Comparison of ENCODE assay signal across 9 mouse cellular contexts in the genomic region with DNA sequence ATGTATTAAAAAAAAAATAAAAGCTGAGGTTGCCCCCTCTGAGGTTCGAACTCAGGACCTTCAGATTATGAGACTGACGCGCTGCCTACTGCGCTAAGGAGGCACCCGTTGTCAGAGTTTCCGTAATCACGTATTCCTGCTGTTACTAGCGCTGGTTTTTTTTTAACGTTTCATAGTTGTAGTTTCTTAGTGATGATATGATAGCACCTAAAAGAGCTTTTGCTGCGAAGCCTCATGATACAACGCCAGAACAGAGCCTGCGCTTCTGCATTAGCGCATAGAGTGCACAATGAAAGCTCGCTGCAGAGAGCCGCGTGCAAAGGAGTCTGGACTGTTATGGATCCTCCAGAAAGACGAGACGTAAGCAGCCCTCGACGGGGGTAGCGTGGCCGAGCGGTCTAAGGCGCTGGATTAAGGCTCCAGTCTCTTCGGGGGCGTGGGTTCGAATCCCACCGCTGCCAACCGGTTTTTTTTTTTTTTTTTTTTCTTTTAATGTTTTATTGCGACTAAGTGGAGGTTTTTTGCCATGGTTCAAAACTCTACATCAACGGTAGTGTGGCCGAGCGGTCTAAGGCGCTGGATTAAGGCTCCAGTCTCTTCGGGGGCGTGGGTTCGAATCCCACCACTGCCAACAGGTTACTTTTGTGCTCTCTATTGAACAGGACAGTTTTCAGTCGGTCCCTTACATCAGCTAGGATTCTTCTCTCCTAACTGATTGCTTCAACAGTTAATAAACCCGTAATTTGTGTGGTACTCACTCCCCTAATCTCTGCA. TPM values are rescaled to one million over a fixed set of nuclear protein-coding genes. Genes with fewer than 3 reads are reported as not detected.
DNase-seq lines count a peak whose midpoint lies in the region; ATAC-seq and TF ChIP-seq lines count a peak whose summit lies in the region.
"Had no signal": no experiment of that assay in that cellular context is flagged by ENCODE, and none has a peak within 500 bp of the region (broad histone marks: within the 10 kb centered on the region; RNA-seq: fewer than 3 reads in every experiment).

No protein-coding gene starts in this region.

- no peaks in the 10 kb centered on the region for H3K9me3 ChIP-seq in erythroblast, embryonic 14.5 days (ENCODE audit: control insufficient read depth, low read length)
- H3K9me3 ChIP-seq in heart, embryonic 12.5 days (replicated peaks), result no peaks in the 10 kb centered on the region
- H3K9me3 ChIP-seq in kidney, embryonic 16.5 days (ENCODE audit: low read length), result no peaks in the 10 kb centered on the region
- H3K9me3 ChIP-seq in liver, embryonic 14.5 days (ENCODE audit: control insufficient read depth, low read length), result no peaks in the 10 kb centered on the region
- H3K9me3 ChIP-seq in stomach, embryonic 14.5 days (ENCODE audit: control insufficient read depth, low read depth, low read length), result no peaks in the 10 kb centered on the region

- no peak overlapping the region for H3K27ac ChIP-seq in heart, embryonic 12.5 days (ENCODE audit: poor library complexity, severe bottlenecking)
- H3K27ac ChIP-seq in kidney, embryonic 16.5 days (ENCODE audit: low read length), result peak overlapping the region; percentile 29; the same call in 1 of the 2 replicates
- H3K27ac ChIP-seq in liver, embryonic 14.5 days, result no peak overlapping the region; the same call in 1 of the 2 replicates
- peak overlapping the region; percentile 55; the same call in 1 of the 2 replicates for H3K27ac ChIP-seq in stomach, embryonic 14.5 days (ENCODE audit: low read length)

- no peak for TF ChIP-seq EP300 in liver, embryonic 14.5 days (IDR thresholded peaks at IDR 0.05; ENCODE audit: low read depth)

- H3K4me2 ChIP-seq in heart, embryonic 12.5 days, result peak overlapping the region; percentile 73
- peak overlapping the region; percentile 96 for H3K4me2 ChIP-seq in kidney, embryonic 16.5 days (replicated peaks; ENCODE audit: low read depth, low read length)
- H3K4me2 ChIP-seq in liver, embryonic 14.5 days (ENCODE audit: low read depth), result peak overlapping the region; percentile 99
- H3K4me2 ChIP-seq in stomach, embryonic 14.5 days (replicated peaks; ENCODE audit: low read depth, low read length), result peak overlapping the region; percentile 94

- no peak for TF ChIP-seq POLR2A in brain, embryonic 14.5 days (IDR thresholded peaks at IDR 0.05; ENCODE audit: borderline replicate concordance, extremely low read depth, insufficient read depth, insufficient read length, poor library complexity, severe bottlenecking)

- DNase-seq in brain, embryonic 14.5 days (ENCODE audit: low read depth), result peak; percentile 91
- peak; percentile 70 to 78 (median 71) for DNase-seq in liver, embryonic 14.5 days (ENCODE audit: low read depth in 3 of 3, low spot score in 3 of 3)
- peak; percentile 84 for DNase-seq in neural tube, embryonic 10.5 days (ENCODE audit: extremely low spot score, low spot score)

- no peak overlapping the region; the same call in 1 of the 2 replicates for H3K9ac ChIP-seq in heart, embryonic 12.5 days
- peak overlapping the region; percentile 33 for H3K9ac ChIP-seq in kidney, embryonic 16.5 days (replicated peaks; ENCODE audit: low read length)
- peak overlapping the region; percentile 53; the same call in 1 of the 2 replicates for H3K9ac ChIP-seq in liver, embryonic 14.5 days (replicated peaks)
- H3K9ac ChIP-seq in stomach, embryonic 14.5 days (replicated peaks; ENCODE audit: low read depth, low read length), result no peak overlapping the region

- ATAC-seq in CD4-positive, CD25-positive, alpha-beta regulatory T cell, adult 4 months, result peak; percentile 63
- peak; percentile 82 for ATAC-seq in heart, embryonic 12.5 days (ENCODE audit: insufficient number of reproducible peaks, low FRiP score)
- peak; percentile 80 for ATAC-seq in kidney, embryonic 16.5 days (ENCODE audit: low FRiP score, low TSS enrichment)
- peak; percentile 78 for ATAC-seq in liver, embryonic 14.5 days (ENCODE audit: insufficient read depth)
- ATAC-seq in stomach, embryonic 14.5 days (ENCODE audit: insufficient number of reproducible peaks, insufficient read depth, low FRiP score, low read depth), result peak; percentile 81

- no peaks in the 10 kb centered on the region for H3K36me3 ChIP-seq in erythroblast, embryonic 14.5 days (ENCODE audit: control insufficient read depth)
- H3K36me3 ChIP-seq in heart, embryonic 12.5 days, result no peaks in the 10 kb centered on the region
- H3K36me3 ChIP-seq in kidney, embryonic 16.5 days (ENCODE audit: insufficient read depth, low read length), result no peaks in the 10 kb centered on the region
- H3K36me3 ChIP-seq in liver, embryonic 14.5 days (replicated peaks; ENCODE audit: control insufficient read depth, insufficient read depth, low read depth), result no peaks in the 10 kb centered on the region
- H3K36me3 ChIP-seq in stomach, embryonic 14.5 days (ENCODE audit: control insufficient read depth, insufficient read depth, low read length), result no peaks in the 10 kb centered on the region

- H3K27me3 ChIP-seq in erythroblast, embryonic 14.5 days (ENCODE audit: control insufficient read depth), result peaks cover 20% of the 10 kb centered on the region
- H3K27me3 ChIP-seq in heart, embryonic 12.5 days (replicated peaks), result no peaks in the 10 kb centered on the region
- no peaks in the 10 kb centered on the region for H3K27me3 ChIP-seq in kidney, embryonic 16.5 days (ENCODE audit: insufficient read depth, low read length)
- no peaks in the 10 kb centered on the region; the same call in 1 of the 2 replicates for H3K27me3 ChIP-seq in liver, embryonic 14.5 days (ENCODE audit: control insufficient read depth, insufficient read depth, low read length)
- no peaks in the 10 kb centered on the region for H3K27me3 ChIP-seq in stomach, embryonic 14.5 days (ENCODE audit: control insufficient read depth, insufficient read depth, low read length)

- no peak for TF ChIP-seq CTCF in brain, embryonic 14.5 days (IDR thresholded peaks at IDR 0.05; ENCODE audit: borderline replicate concordance, extremely low read depth, insufficient read depth, insufficient read length)
- TF ChIP-seq CTCF in liver, embryonic 14.5 days (IDR thresholded peaks at IDR 0.05; ENCODE audit: low read depth), result no peak

- H3K4me3 ChIP-seq in erythroblast, embryonic 14.5 days (replicated peaks), result peak overlapping the region; percentile 80
- peak overlapping the region; percentile 70 for H3K4me3 ChIP-seq in heart, embryonic 12.5 days
- peak overlapping the region; percentile 73 for H3K4me3 ChIP-seq in kidney, embryonic 16.5 days (ENCODE audit: low read length)
- H3K4me3 ChIP-seq in liver, embryonic 14.5 days (ENCODE audit: insufficient read depth in 1 of 2, low read depth in 2 of 2, low read length in 2 of 2), result peak overlapping the region; percentile 77 to 98
- peak overlapping the region; percentile 64 for H3K4me3 ChIP-seq in stomach, embryonic 14.5 days (ENCODE audit: low read depth, low read length)

- WGBS in heart, embryonic 12.5 days, result 1% methylated on average over 39 of the region's 39 CpGs
- WGBS in kidney, embryonic 16.5 days, result under 1% methylated on average over 39 of the region's 39 CpGs
- under 1% methylated on average over 39 of the region's 39 CpGs for WGBS in liver, embryonic 14.5 days (ENCODE audit: insufficient replicate concordance)
- under 1% methylated on average over 39 of the region's 39 CpGs for WGBS in stomach, embryonic 14.5 days

- peaks cover 62% of the 10 kb centered on the region for H3K4me1 ChIP-seq in erythroblast, embryonic 14.5 days (ENCODE audit: control insufficient read depth)
- H3K4me1 ChIP-seq in heart, embryonic 12.5 days (replicated peaks), result peaks cover 8% of the 10 kb centered on the region; the same call in 1 of the 2 replicates
- H3K4me1 ChIP-seq in kidney, embryonic 16.5 days (ENCODE audit: insufficient read depth, low read length), result peaks cover 14% of the 10 kb centered on the region; the same call in 1 of the 2 replicates
- peaks cover 8 to 19% of the 10 kb centered on the region in 2 experiments for H3K4me1 ChIP-seq in liver, embryonic 14.5 days (replicated peaks; ENCODE audit: control insufficient read depth in 2 of 2, insufficient read depth in 2 of 2, low read length in 1 of 2)
- peaks cover 5% of the 10 kb centered on the region; the same call in 1 of the 2 replicates for H3K4me1 ChIP-seq in stomach, embryonic 14.5 days (ENCODE audit: control insufficient read depth, insufficient read depth, low read length)

RNA-seq across cellular contexts. Expression of gene Trim27, which starts 9.4 kb away (rescaled TPM):
- 10 to 100 TPM; 10.5 to 13.5 TPM for polyA plus RNA-seq in CD4-positive, CD25-positive, alpha-beta regulatory T cell, adult 4 months (2017; shearing (Covaris generic))
- 67.8 and 78.2 TPM in 2 replicates for polyA plus RNA-seq in brain, embryonic 14.5 days (2012; rRNA removed)
- 7.6 and 8.7 TPM in 2 replicates for polyA plus RNA-seq in erythroblast, embryonic 14.5 days (2012)
- 98.2 and 103 TPM in 2 replicates for polyA plus RNA-seq in heart, embryonic 12.5 days (2016; fragmentation: Nextera tagmentation; extraction: Ambion mirVana)
- 130 and 131 TPM in 2 replicates for polyA plus RNA-seq in kidney, embryonic 16.5 days (2015; fragmentation: Nextera tagmentation; extraction: Ambion mirVana)
- 28.0 and 36.9 TPM in 2 replicates for polyA plus RNA-seq in liver, embryonic 14.5 days (2012; rRNA removed)
- 50.9 and 56.1 TPM in 2 replicates for polyA plus RNA-seq in liver, embryonic 14.5 days (2014; fragmentation: Nextera tagmentation; extraction: Ambion mirVana)
- 123 and 128 TPM in 2 replicates for polyA plus RNA-seq in stomach, embryonic 14.5 days (2014; fragmentation: Nextera tagmentation; extraction: Ambion mirVana)

RNA-seq across cellular contexts. Expression of gene Olfr1368, which starts 24.2 kb away (rescaled TPM):
- polyA plus RNA-seq in CD4-positive, CD25-positive, alpha-beta regulatory T cell, adult 4 months (2017; shearing (Covaris generic)), result not detected
- polyA plus RNA-seq in brain, embryonic 14.5 days (2012; rRNA removed), result not detected in 2 replicates
- not detected in 2 replicates for polyA plus RNA-seq in erythroblast, embryonic 14.5 days (2012)
- polyA plus RNA-seq in heart, embryonic 12.5 days (2016; fragmentation: Nextera tagmentation; extraction: Ambion mirVana), result not detected in 2 replicates
- polyA plus RNA-seq in kidney, embryonic 16.5 days (2015; fragmentation: Nextera tagmentation; extraction: Ambion mirVana), result not detected in 2 replicates
- polyA plus RNA-seq in liver, embryonic 14.5 days (2012; rRNA removed), result not detected in 2 replicates
- polyA plus RNA-seq in liver, embryonic 14.5 days (2014; fragmentation: Nextera tagmentation; extraction: Ambion mirVana), result not detected in 2 replicates
- not detected in 2 replicates for polyA plus RNA-seq in stomach, embryonic 14.5 days (2014; fragmentation: Nextera tagmentation; extraction: Ambion mirVana)
- polyA plus RNA-seq: frontal cortex, adult 2 months had no signal

RNA-seq across cellular contexts. Expression of gene Olfr263, which starts 40.4 kb away (rescaled TPM):
- not detected for polyA plus RNA-seq in CD4-positive, CD25-positive, alpha-beta regulatory T cell, adult 4 months (2017; shearing (Covaris generic))
- polyA plus RNA-seq in brain, embryonic 14.5 days (2012; rRNA removed), result not detected in 2 replicates
- not detected in 2 replicates for polyA plus RNA-seq in erythroblast, embryonic 14.5 days (2012)
- not detected in 2 replicates for polyA plus RNA-seq in heart, embryonic 12.5 days (2016; fragmentation: Nextera tagmentation; extraction: Ambion mirVana)
- polyA plus RNA-seq in kidney, embryonic 16.5 days (2015; fragmentation: Nextera tagmentation; extraction: Ambion mirVana), result not detected in 2 replicates
- polyA plus RNA-seq in liver, embryonic 14.5 days (2012; rRNA removed), result not detected in 2 replicates
- not detected in 2 replicates for polyA plus RNA-seq in liver, embryonic 14.5 days (2014; fragmentation: Nextera tagmentation; extraction: Ambion mirVana)
- not detected in 2 replicates for polyA plus RNA-seq in stomach, embryonic 14.5 days (2014; fragmentation: Nextera tagmentation; extraction: Ambion mirVana)
- polyA plus RNA-seq: frontal cortex, adult 2 months had no signal

RNA-seq across cellular contexts. Expression of gene Olfr1369-ps1, which starts 58.6 kb away (rescaled TPM):
- under 1 TPM in 1 of 2 experiments, not detected in 1; 0.27 TPM for polyA plus RNA-seq in CD4-positive, CD25-positive, alpha-beta regulatory T cell, adult 4 months (2017; shearing (Covaris generic))
- polyA plus RNA-seq in brain, embryonic 14.5 days (2012; rRNA removed), result not detected in 2 replicates
- not detected in 2 replicates for polyA plus RNA-seq in erythroblast, embryonic 14.5 days (2012)
- polyA plus RNA-seq in heart, embryonic 12.5 days (2016; fragmentation: Nextera tagmentation; extraction: Ambion mirVana), result not detected in 2 replicates
- polyA plus RNA-seq in kidney, embryonic 16.5 days (2015; fragmentation: Nextera tagmentation; extraction: Ambion mirVana), result 0.05 TPM in 1 of 2 replicates, not detected in the other
- not detected in 2 replicates for polyA plus RNA-seq in liver, embryonic 14.5 days (2012; rRNA removed)
- polyA plus RNA-seq in liver, embryonic 14.5 days (2014; fragmentation: Nextera tagmentation; extraction: Ambion mirVana), result 0.03 TPM in 1 of 2 replicates, not detected in the other
- not detected in 2 replicates for polyA plus RNA-seq in stomach, embryonic 14.5 days (2014; fragmentation: Nextera tagmentation; extraction: Ambion mirVana)
- polyA plus RNA-seq: frontal cortex, adult 2 months had no signal

Comparison
In these comparisons a context has a peak if more than half of its experiments do, and no peak if none do; other contexts are left out.
1. H3K27ac ChIP-seq: peak in kidney, embryonic 16.5 days (single experiment) and stomach, embryonic 14.5 days (single experiment); none in heart, embryonic 12.5 days (single experiment) and liver, embryonic 14.5 days (single experiment).
2. H3K9ac ChIP-seq: peak in kidney, embryonic 16.5 days (single experiment) and liver, embryonic 14.5 days (single experiment); none in heart, embryonic 12.5 days (single experiment) and stomach, embryonic 14.5 days (single experiment).
3. Peak in every context shown above with its lines, with median percentiles within 50 percentile points of each other: ATAC-seq, DNase-seq, H3K4me3 ChIP-seq and H3K4me2 ChIP-seq.